Mouse (Mus musculus) liver, embryonic 11.5 days (tissue): ENCODE data around the gene Olfr1475. TPM values are rescaled to one million over a fixed set of nuclear protein-coding genes. Genes with fewer than 3 reads are reported as not detected.
"Not testable (repeated sequence)": the region's sequence is repeated elsewhere in the genome, so short reads cannot be mapped to it uniquely, and the experiment has no call there.

ENCODE experiments used
- ATAC-seq: fragments of 200-750 bp; cut with Nextera tagmentation; replicated peaks from 2 replicates; pipeline ENCODE4 v1.8.0; 2017; ENCODE audit warnings: moderate number of reproducible peaks, mild to moderate bottlenecking, moderate TSS enrichment, moderate library complexity; ENCODE audit not compliant: low FRiP score
- DNase-seq: peaks from one replicate; pipeline ENCODE4 v3.0.0-alpha.2; 2017; ENCODE audit warnings: low spot score
- H3K27ac ChIP-seq: fragments of 300-500 bp; sonication (generic); 2 replicates; pipeline ENCODE4 v1.5.1; 2014; ENCODE audit warnings: mild to moderate bottlenecking, low read depth, low read length, control low read depth
- H3K27me3 ChIP-seq: fragments of 300-500 bp; sonication (generic); replicated peaks from 2 replicates; pipeline ENCODE4 v1.6.1; 2014; ENCODE audit warnings: low read length, mixed read lengths; ENCODE audit not compliant: control insufficient read depth, insufficient read depth
- H3K36me3 ChIP-seq: fragments of 300-500 bp; sonication (generic); 2 replicates; pipeline ENCODE4 v1.6.1; 2014; ENCODE audit warnings: mild to moderate bottlenecking, low read length, moderate library complexity, mixed read lengths; ENCODE audit not compliant: control insufficient read depth, insufficient read depth
- H3K4me1 ChIP-seq: fragments of 300-500 bp; sonication (generic); replicated peaks from 2 replicates; pipeline ENCODE4 v1.6.1; 2014; ENCODE audit warnings: low read length, mixed read lengths; ENCODE audit not compliant: control insufficient read depth, insufficient read depth
- H3K4me2 ChIP-seq: fragments of 300-500 bp; sonication (generic); 2 replicates; pipeline ENCODE4 v1.6.1; 2014; ENCODE audit warnings: mild to moderate bottlenecking, control low read depth, moderate library complexity
- H3K4me3 ChIP-seq: fragments of 300-500 bp; sonication (generic); 2 replicates; pipeline ENCODE4 v1.5.1; 2014; ENCODE audit warnings: low read depth, low read length, control low read depth
- H3K9ac ChIP-seq: fragments of 300-500 bp; sonication (generic); 2 replicates; pipeline ENCODE4 v1.6.1; 2014; ENCODE audit warnings: low read depth, low read length, control low read depth
- H3K9me3 ChIP-seq: fragments of 300-500 bp; sonication (generic); 2 replicates; pipeline ENCODE4 v1.6.1; 2016; ENCODE audit warnings: low read length, inconsistent platforms, mixed read lengths; ENCODE audit not compliant: control insufficient read depth
- WGBS: fragments of 180-500 bp; shearing (Covaris S2); extraction: QIAGEN DNeasy Blood & Tissue Kit; methylation state at CpG from one replicate; pipeline ENCODE4 v1.1.7; 2014; 5-methylcytosine and 5-hydroxymethylcytosine counted together
- polyA plus RNA-seq: library from polyadenylated mRNA; unstranded; fragments of >200 nt; fragmentation: Nextera tagmentation; extraction: Ambion mirVana; gene quantifications from 2 replicates; pipeline ENCODE4 v1.2.1, GENCODE M21; 2014

Olfr1475 gene
- polyA plus RNA-seq: not detected in 2 replicates

GRCm38 (mm10) chr19:13480096-13480495, at the start of gene Olfr1475:
TSS of gene Olfr1475 (minus strand) at chr19:13480196.
- no peaks in the 10 kb centered on the region for H3K9me3 ChIP-seq
- H3K4me1 ChIP-seq: no peaks in the 10 kb centered on the region
- H3K9ac ChIP-seq: no peak within 1 kb of the TSS
- no peak within 1 kb of the TSS for H3K4me3 ChIP-seq
- H3K36me3 ChIP-seq: no peaks in the 10 kb centered on the region
- no peaks in the 10 kb centered on the region for H3K27me3 ChIP-seq
- DNase-seq (no peak), ATAC-seq (no peak)
- no peak within 1 kb of the TSS for H3K27ac ChIP-seq
- H3K4me2 ChIP-seq: no peak within 1 kb of the TSS

- Histone ChIP-seq H3K4me2 (no peak within 1 kb of the TSS), H3K4me1 (no peaks in the 10 kb centered on the region), H3K9me3 (no peaks in the 10 kb centered on the region; the same call in 1 of the 2 replicates), H3K4me3 (no peak within 1 kb of the TSS), H3K36me3 (no peaks in the 10 kb centered on the region), H3K27me3 (no peaks in the 10 kb centered on the region), H3K9ac (no peak within 1 kb of the TSS), H3K27ac (no peak within 1 kb of the TSS)
- ATAC-seq (no peak), DNase-seq (no peak)
- 67% methylated on average over 2 of the region's 2 CpGs for WGBS
These were observed 47.6 kb upstream of the Olfr1475 start, which contains the start of gene Olfr1480 for GRCm38 (mm10) chr19:13527613-13528012. TSS of gene Olfr1480 (plus strand) at chr19:13527913.

- H3K9me3 ChIP-seq: no peaks in the 10 kb centered on the region
- H3K27ac ChIP-seq: no peak within 1 kb of the TSS
- H3K9ac ChIP-seq: no peak within 1 kb of the TSS
- no peak for DNase-seq
- no peak within 1 kb of the TSS for H3K4me3 ChIP-seq
- H3K4me1 ChIP-seq: no peaks in the 10 kb centered on the region
- H3K36me3 ChIP-seq: no peaks in the 10 kb centered on the region
- ATAC-seq: no peak
- no peaks in the 10 kb centered on the region for H3K27me3 ChIP-seq
- H3K4me2 ChIP-seq: no peak within 1 kb of the TSS
- WGBS: 65% methylated on average over 3 of the region's 3 CpGs
These were observed 20.2 kb upstream of the Olfr1475 start, which contains the start of gene Olfr1477 for GRCm38 (mm10) chr19:13500246-13500645. TSS of gene Olfr1477 (plus strand) at chr19:13500546.

GRCm38 (mm10) chr19:13469265-13469664, 10.7 kb downstream of the Olfr1475 start, which contains the start of gene Olfr1474:
TSS of gene Olfr1474 (plus strand) at chr19:13469565.
- H3K4me3 ChIP-seq, DNase-seq, H3K4me2 ChIP-seq, H3K9me3 ChIP-seq, H3K9ac ChIP-seq, H3K4me1 ChIP-seq, H3K27me3 ChIP-seq, H3K36me3 ChIP-seq, H3K27ac ChIP-seq, ATAC-seq: not testable (repeated sequence)
- 72% methylated on average over 4 of the region's 4 CpGs for WGBS

- 64% methylated on average over 1 of the region's 1 CpGs for WGBS
- Histone ChIP-seq H3K9ac (no peak within 1 kb of the TSS), H3K9me3 (no peaks in the 10 kb centered on the region; the same call in 1 of the 2 replicates), H3K27me3 (no peaks in the 10 kb centered on the region), H3K4me2 (no peak within 1 kb of the TSS), H3K36me3 (no peaks in the 10 kb centered on the region), H3K4me3 (no peak within 1 kb of the TSS), H3K27ac (no peak within 1 kb of the TSS), H3K4me1 (no peaks in the 10 kb centered on the region)
- no peak for ATAC-seq
- no peak for DNase-seq
These were observed 24.0 kb downstream of the Olfr1475 start, which contains the start of gene Olfr1472 for GRCm38 (mm10) chr19:13455986-13456385. TSS of gene Olfr1472 (minus strand) at chr19:13456086.

- H3K9ac ChIP-seq, DNase-seq: not testable (repeated sequence)
- 70% methylated on average over 2 of the region's 2 CpGs for WGBS
These were observed 36.9 kb downstream of the Olfr1475 start, which contains the start of gene Olfr1471 for GRCm38 (mm10) chr19:13443109-13443508. TSS of gene Olfr1471 (plus strand) at chr19:13443409.

More at GRCm38 (mm10) chr19:13443109-13443508, 36.9 kb downstream of the Olfr1475 start, which contains the start of gene Olfr1471:
- not testable (repeated sequence) for ATAC-seq, H3K27ac ChIP-seq, H3K4me1 ChIP-seq, H3K27me3 ChIP-seq, H3K36me3 ChIP-seq, H3K9me3 ChIP-seq, H3K4me3 ChIP-seq, H3K4me2 ChIP-seq

Other genes starting within 250 kb of the Olfr1475 start
- not detected in 2 replicates for gene Olfr1463, start 248.9 kb downstream of the Olfr1475 start, polyA plus RNA-seq
- gene Olfr1465, start 164.7 kb downstream of the Olfr1475 start, polyA plus RNA-seq: not detected in 2 replicates
- not detected in 2 replicates for gene Olfr1466, start 141.3 kb downstream of the Olfr1475 start, polyA plus RNA-seq
- not detected in 2 replicates for gene Olfr1467, start 118.0 kb downstream of the Olfr1475 start, polyA plus RNA-seq
- gene Olfr1469, start 72.3 kb downstream of the Olfr1475 start, polyA plus RNA-seq: not detected in 2 replicates
- gene Olfr1471, start 36.8 kb downstream of the Olfr1475 start, polyA plus RNA-seq: not detected in 2 replicates
- not detected in 2 replicates for gene Olfr1472, start 24.1 kb downstream of the Olfr1475 start, polyA plus RNA-seq
- not detected in 2 replicates for gene Olfr1474, start 10.6 kb downstream of the Olfr1475 start, polyA plus RNA-seq
- gene Olfr1477, start 20.4 kb upstream of the Olfr1475 start, polyA plus RNA-seq: not detected in 2 replicates
- gene Olfr1480, start 47.7 kb upstream of the Olfr1475 start, polyA plus RNA-seq: not detected in 2 replicates
- not detected in 2 replicates for gene Olfr1484, start 103.3 kb upstream of the Olfr1475 start, polyA plus RNA-seq
- gene Olfr1487, start 137.2 kb upstream of the Olfr1475 start, polyA plus RNA-seq: not detected in 2 replicates
- gene Olfr1489, start 151.4 kb upstream of the Olfr1475 start, polyA plus RNA-seq: not detected in 2 replicates
- gene Olfr1490, start 170.9 kb upstream of the Olfr1475 start, polyA plus RNA-seq: not detected in 2 replicates
- gene Olfr1491, start 217.1 kb upstream of the Olfr1475 start, polyA plus RNA-seq: not detected in 2 replicates
- gene Olfr1493-ps1, start 243.1 kb upstream of the Olfr1475 start, polyA plus RNA-seq: not detected in 2 replicates